Mouse (Mus musculus) limb, embryonic 13.5 days (tissue): Measurements from ENCODE around the gene Cdc14b. TPM values are rescaled to one million over a fixed set of nuclear protein-coding genes. Genes with fewer than 3 reads are reported as not detected.

Experiments
- ATAC-seq: fragments of 200-750 bp; cut with Nextera tagmentation; 2 replicates; pipeline ENCODE4 v1.8.0; 2017; ENCODE audit warnings: low read depth, moderate number of reproducible peaks, moderate TSS enrichment; ENCODE audit not compliant: low FRiP score
- H3K27ac ChIP-seq: fragments of 300-500 bp; sonication (generic); 2 replicates; pipeline ENCODE4 v1.5.1; 2015; ENCODE audit warnings: inconsistent platforms, mild to moderate bottlenecking, moderate library complexity
- H3K27me3 ChIP-seq: fragments of 300-500 bp; sonication (generic); 2 replicates; pipeline ENCODE4 v1.6.1; 2015; ENCODE audit warnings: mild to moderate bottlenecking, inconsistent platforms
- H3K36me3 ChIP-seq: fragments of 300-500 bp; sonication (generic); 2 replicates; pipeline ENCODE4 v1.6.1; 2015; ENCODE audit warnings: inconsistent platforms, mild to moderate bottlenecking, moderate library complexity
- H3K4me1 ChIP-seq: fragments of 300-500 bp; sonication (generic); 2 replicates; pipeline ENCODE4 v1.6.1; 2015; ENCODE audit warnings: inconsistent platforms
- H3K4me2 ChIP-seq: fragments of 300-500 bp; sonication (generic); replicated peaks from 2 replicates; pipeline ENCODE4 v1.6.1; 2015; ENCODE audit warnings: inconsistent platforms, mild to moderate bottlenecking, moderate library complexity
- H3K4me3 ChIP-seq: fragments of 300-500 bp; sonication (generic); 2 replicates; pipeline ENCODE4 v1.5.1; 2015; ENCODE audit warnings: moderate library complexity, mild to moderate bottlenecking, inconsistent platforms
- H3K9ac ChIP-seq: fragments of 300-500 bp; sonication (generic); 2 replicates; pipeline ENCODE4 v1.6.1; 2015; ENCODE audit warnings: mild to moderate bottlenecking, inconsistent platforms
- H3K9me3 ChIP-seq: fragments of 300-500 bp; sonication (generic); 2 replicates; pipeline ENCODE4 v1.6.1; 2016; ENCODE audit warnings: inconsistent platforms
- WGBS: fragments of 180-500 bp; shearing (Covaris S2); methylation state at CpG from one replicate; pipeline ENCODE4 v1.1.7; 2015; 5-methylcytosine and 5-hydroxymethylcytosine counted together
- polyA plus RNA-seq: library from polyadenylated mRNA; unstranded; fragments of >200 nt; fragmentation: Nextera tagmentation; extraction: Ambion mirVana; gene quantifications from 2 replicates; pipeline ENCODE4 v1.2.1, GENCODE M21; 2015

Cdc14b gene
- polyA plus RNA-seq, 1 experiment from 2014 or later: 22.0 TPM

GRCm38 (mm10) chr13:64248161-64248774, 26.8 kb downstream of the Cdc14b start:
- H3K9me3 ChIP-seq: no peaks in the 10 kb centered on the region
- H3K27me3 ChIP-seq: no peaks in the 10 kb centered on the region
- no peak overlapping the region for H3K27ac ChIP-seq
- H3K4me2 ChIP-seq: peak overlapping the region; percentile 93
- ATAC-seq: peak; percentile 84
- 2% methylated on average over 24 of the region's 24 CpGs for WGBS
- H3K9ac ChIP-seq: peak overlapping the region; percentile 75
- H3K4me3 ChIP-seq: peak overlapping the region; percentile 60
- peaks cover 13% of the 10 kb centered on the region; the same call in 1 of the 2 replicates for H3K4me1 ChIP-seq
- no peaks in the 10 kb centered on the region for H3K36me3 ChIP-seq

DNA sequence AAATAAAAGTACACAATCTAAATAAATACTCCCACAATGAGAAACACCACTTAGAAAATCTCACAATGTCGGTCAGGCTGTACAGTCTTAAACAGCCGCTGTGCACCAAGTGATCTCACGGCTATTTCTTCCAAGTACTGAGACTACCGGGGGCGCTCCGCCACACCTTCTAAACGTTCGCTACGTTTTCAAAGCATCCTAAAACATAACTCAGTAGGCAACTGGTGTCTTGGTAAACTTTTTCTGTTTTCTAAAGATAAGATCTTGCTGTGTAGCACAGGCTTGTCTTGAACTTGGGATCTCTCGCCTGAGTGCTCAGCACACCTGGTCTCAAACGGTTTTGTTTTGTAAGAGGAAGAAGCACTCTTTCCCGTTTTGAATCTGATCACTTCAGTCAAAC, 29.0 kb downstream of the Cdc14b start:
- H3K4me1 ChIP-seq: peaks cover 13% of the 10 kb centered on the region; the same call in 1 of the 2 replicates
- ATAC-seq: no peak
- no peak overlapping the region for H3K4me3 ChIP-seq
- H3K9me3 ChIP-seq: no peaks in the 10 kb centered on the region
- no peak overlapping the region for H3K4me2 ChIP-seq
- no peaks in the 10 kb centered on the region; the same call in 1 of the 2 replicates for H3K36me3 ChIP-seq
- no peak overlapping the region for H3K27ac ChIP-seq
- 88% methylated on average over 12 of the region's 12 CpGs for WGBS
- no peak overlapping the region for H3K9ac ChIP-seq
- H3K27me3 ChIP-seq: no peaks in the 10 kb centered on the region

GRCm38 (mm10) chr13:64244685-64245261, 30.3 kb downstream of the Cdc14b start:
- H3K27me3 ChIP-seq: no peaks in the 10 kb centered on the region
- no peak overlapping the region for H3K27ac ChIP-seq
- ATAC-seq: no peak
- no peaks in the 10 kb centered on the region for H3K9me3 ChIP-seq
- no peak overlapping the region for H3K4me2 ChIP-seq
- H3K4me1 ChIP-seq: peaks cover 18% of the 10 kb centered on the region
- H3K9ac ChIP-seq: no peak overlapping the region
- no peak overlapping the region for H3K4me3 ChIP-seq
- 90% methylated on average over 4 of the region's 4 CpGs for WGBS
- H3K36me3 ChIP-seq: no peaks in the 10 kb centered on the region; the same call in 1 of the 2 replicates

DNA sequence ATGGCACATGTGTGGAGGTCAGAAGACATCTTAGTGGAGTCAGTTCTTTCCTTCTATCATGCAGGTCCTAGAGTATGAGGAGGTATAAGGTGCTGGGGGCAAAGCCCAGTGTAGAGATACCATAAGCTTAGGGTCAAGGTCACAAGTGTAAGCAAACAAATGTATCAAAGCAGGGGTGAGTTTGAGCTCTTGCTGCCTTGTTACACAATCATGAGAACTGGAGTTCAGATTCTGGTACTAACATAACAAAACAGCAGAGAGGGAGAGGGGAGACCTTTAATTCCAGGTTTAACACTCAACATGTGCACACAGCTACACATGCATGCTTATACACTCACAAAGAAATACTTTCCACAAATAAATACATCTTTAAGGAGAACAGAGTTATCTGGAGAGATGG, 32.4 kb downstream of the Cdc14b start:
- Histone ChIP-seq H3K9ac (no peak overlapping the region), H3K4me3 (no peak overlapping the region), H3K4me1 (peaks cover 4% of the 10 kb centered on the region), H3K27ac (no peak overlapping the region), H3K36me3 (no peaks in the 10 kb centered on the region; the same call in none of the 2 replicates), H3K27me3 (no peaks in the 10 kb centered on the region), H3K9me3 (no peaks in the 10 kb centered on the region), H3K4me2 (no peak overlapping the region)
- no peak for ATAC-seq

DNA sequence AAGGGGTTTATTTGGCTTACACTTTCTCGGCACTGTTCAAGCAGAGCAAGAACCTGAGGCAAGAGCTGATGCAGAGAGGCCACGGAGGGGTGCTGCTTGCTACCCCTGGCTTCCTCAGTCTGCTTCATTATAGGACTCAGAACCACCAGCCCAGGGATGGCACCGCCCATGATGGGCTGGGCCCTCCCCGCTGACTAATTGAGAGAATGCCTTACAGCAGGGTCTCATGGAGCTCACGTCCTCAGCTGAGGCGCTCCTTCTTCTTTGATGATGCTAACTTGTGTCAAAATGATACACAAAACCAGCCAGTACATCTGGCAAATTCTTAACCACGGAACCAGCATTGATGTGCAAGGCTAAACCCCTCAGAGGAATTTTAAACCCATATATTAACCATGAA, 34.5 kb downstream of the Cdc14b start:
- Histone ChIP-seq H3K36me3 (no peaks in the 10 kb centered on the region; the same call in none of the 2 replicates), H3K27ac (no peak overlapping the region), H3K9me3 (no peaks in the 10 kb centered on the region), H3K4me3 (no peak overlapping the region), H3K4me2 (no peak overlapping the region), H3K4me1 (peaks cover 17% of the 10 kb centered on the region), H3K27me3 (no peaks in the 10 kb centered on the region), H3K9ac (no peak overlapping the region)
- no peak for ATAC-seq
- 55% methylated on average over 7 of the region's 7 CpGs for whole genome bisulfite sequencing

DNA sequence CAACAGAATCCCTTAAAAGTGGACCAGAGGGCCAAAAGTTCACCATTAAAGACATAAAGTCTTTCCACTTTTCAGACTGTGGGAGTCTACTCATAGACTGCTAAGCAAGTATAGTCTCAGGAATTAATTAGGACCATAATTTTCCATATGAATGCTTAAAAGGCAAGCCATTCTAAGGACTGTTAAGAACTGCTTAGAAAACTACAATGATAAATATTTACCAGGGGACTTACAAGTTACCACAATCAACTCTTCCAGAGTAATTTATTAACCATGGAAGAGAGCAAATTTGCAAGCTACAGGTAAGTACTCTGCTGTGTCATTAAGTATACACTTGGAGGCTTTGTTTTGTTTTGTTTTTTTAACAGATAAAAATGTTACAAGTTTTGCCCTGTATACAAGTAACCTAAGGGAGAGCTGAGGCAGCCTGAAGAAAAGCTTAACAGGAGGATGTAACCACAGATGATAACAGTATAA, 37.4 kb downstream of the Cdc14b start:
- Histone ChIP-seq H3K27me3 (no peaks in the 10 kb centered on the region), H3K4me1 (peaks cover 36% of the 10 kb centered on the region), H3K36me3 (no peaks in the 10 kb centered on the region; the same call in none of the 2 replicates), H3K9ac (no peak overlapping the region), H3K27ac (no peak overlapping the region), H3K9me3 (no peaks in the 10 kb centered on the region), H3K4me2 (no peak overlapping the region), H3K4me3 (no peak overlapping the region)
- no peak for ATAC-seq

- Histone ChIP-seq H3K4me3 (no peak overlapping the region), H3K27ac (no peak overlapping the region), H3K27me3 (no peaks in the 10 kb centered on the region), H3K4me2 (no peak overlapping the region), H3K9me3 (no peaks in the 10 kb centered on the region), H3K36me3 (no peaks in the 10 kb centered on the region; the same call in 1 of the 2 replicates), H3K4me1 (peaks cover 36% of the 10 kb centered on the region), H3K9ac (no peak overlapping the region)
- 49% methylated on average over 4 of the region's 4 CpGs for WGBS
- no peak; the same call in 1 of the 2 replicates for ATAC-seq
Measured at GRCm38 (mm10) chr13:64237000-64237680, 38.0 kb downstream of the Cdc14b start.

- Histone ChIP-seq H3K4me2 (peak overlapping the region; percentile 23; the same call in 1 of the 2 replicates), H3K4me3 (no peak overlapping the region), H3K27ac (peak overlapping the region; percentile 29; the same call in 1 of the 2 replicates), H3K4me1 (peaks cover 36% of the 10 kb centered on the region), H3K9ac (no peak overlapping the region), H3K9me3 (no peaks in the 10 kb centered on the region), H3K27me3 (no peaks in the 10 kb centered on the region), H3K36me3 (no peaks in the 10 kb centered on the region; the same call in 1 of the 2 replicates)
- peak; percentile 7; the same call in 1 of the 2 replicates for ATAC-seq
- WGBS: 30% methylated on average over 3 of the region's 3 CpGs
Measured at GRCm38 (mm10) chr13:64235777-64236176, 39.3 kb downstream of the Cdc14b start.

- Histone ChIP-seq H3K9me3 (no peaks in the 10 kb centered on the region), H3K4me2 (peak overlapping the region; percentile 23; the same call in 1 of the 2 replicates), H3K27me3 (no peaks in the 10 kb centered on the region), H3K36me3 (no peaks in the 10 kb centered on the region; the same call in 1 of the 2 replicates), H3K4me3 (no peak overlapping the region), H3K27ac (peak overlapping the region; percentile 29; the same call in 1 of the 2 replicates), H3K4me1 (peaks cover 32% of the 10 kb centered on the region), H3K9ac (no peak overlapping the region)
- peak; percentile 60; the same call in 1 of the 2 replicates for ATAC-seq
- 24% methylated on average over 4 of the region's 4 CpGs for WGBS
Measured at GRCm38 (mm10) chr13:64235062-64235715, 39.9 kb downstream of the Cdc14b start.

DNA sequence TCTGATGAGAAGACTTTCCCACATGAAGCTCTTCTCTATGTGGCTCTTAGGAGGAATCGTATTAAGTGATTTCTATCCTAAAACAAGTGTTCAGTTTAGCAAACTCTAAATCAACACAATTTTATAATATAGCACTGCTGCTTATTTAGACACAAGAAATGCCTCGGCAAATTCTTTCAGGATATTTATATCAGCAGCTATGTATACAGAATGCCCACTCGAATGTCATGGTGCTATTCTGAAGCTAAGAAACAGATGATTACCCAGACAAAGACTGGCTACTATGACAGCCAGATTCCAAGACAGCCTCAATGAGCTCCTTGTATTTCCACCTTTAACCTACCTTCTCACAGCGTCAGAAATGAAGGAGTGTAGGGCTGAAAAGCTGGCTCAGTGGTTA, 42.0 kb downstream of the Cdc14b start:
- Histone ChIP-seq H3K4me2 (no peak overlapping the region), H3K27me3 (no peaks in the 10 kb centered on the region), H3K4me3 (no peak overlapping the region), H3K27ac (no peak overlapping the region), H3K36me3 (no peaks in the 10 kb centered on the region), H3K4me1 (peaks cover 32% of the 10 kb centered on the region), H3K9me3 (no peaks in the 10 kb centered on the region), H3K9ac (no peak overlapping the region)
- WGBS: 83% methylated on average over 4 of the region's 4 CpGs
- no peak for ATAC-seq

- 88% methylated on average over 4 of the region's 4 CpGs for WGBS
Measured at GRCm38 (mm10) chr13:64226725-64227124, 48.4 kb downstream of the Cdc14b start.

GRCm38 (mm10) chr13:64225738-64226137, 49.4 kb downstream of the Cdc14b start:
- Histone ChIP-seq H3K36me3 (peaks cover 10% of the 10 kb centered on the region), H3K9ac (no peak overlapping the region), H3K4me1 (no peaks in the 10 kb centered on the region), H3K9me3 (no peaks in the 10 kb centered on the region), H3K27me3 (no peaks in the 10 kb centered on the region), H3K4me2 (no peak overlapping the region), H3K27ac (no peak overlapping the region), H3K4me3 (no peak overlapping the region)
- 65% methylated on average over 3 of the region's 3 CpGs for WGBS
- ATAC-seq: no peak

More at GRCm38 (mm10) chr13:64226725-64227124, 48.4 kb downstream of the Cdc14b start:
- Histone ChIP-seq H3K9me3 (no peaks in the 10 kb centered on the region), H3K4me3 (no peak overlapping the region), H3K4me1 (no peaks in the 10 kb centered on the region), H3K9ac (no peak overlapping the region), H3K4me2 (no peak overlapping the region), H3K27ac (no peak overlapping the region), H3K27me3 (no peaks in the 10 kb centered on the region), H3K36me3 (peaks cover 10% of the 10 kb centered on the region)
- no peak for ATAC-seq
